Mouse (Mus musculus): ENCODE measurements around the gene Mthfd1l. TPM values are rescaled to one million over a fixed set of nuclear protein-coding genes. Genes with fewer than 3 reads are reported as not detected.
"Not testable (repeated sequence)": the region's sequence is repeated elsewhere in the genome, so short reads cannot be mapped to it uniquely, and the experiment has no call there.

Gene Mthfd1l
- polyA plus RNA-seq, 1 experiment from 2014 or later = 50.9 TPM

- Histone ChIP-seq H3K36me3 (ENCODE audit: control insufficient read depth, insufficient read depth, low read length) (peaks cover 13% of the 10 kb centered on the region; the same call in 1 of the 2 replicates), H3K4me3 (ENCODE audit: low read depth, low read length) (no peak overlapping the region), H3K27me3 (replicated peaks; ENCODE audit: control insufficient read depth, insufficient read depth, low read length) (no peaks in the 10 kb centered on the region), H3K4me1 (replicated peaks; ENCODE audit: control insufficient read depth, insufficient read depth, low read length) (no peaks in the 10 kb centered on the region), H3K9me3 (ENCODE audit: control insufficient read depth, low read length) (no peaks in the 10 kb centered on the region), H3K9ac (ENCODE audit: low read depth, low read length) (no peak overlapping the region), H3K4me2 (no peak overlapping the region), H3K27ac (ENCODE audit: low read depth, low read length) (no peak overlapping the region)
- DNase-seq (ENCODE audit: low spot score) (no peak), ATAC-seq (replicated peaks; ENCODE audit: low FRiP score) (no peak)
- WGBS = 85% methylated on average over 11 of the region's 11 CpGs
Observed at GRCm38 (mm10) chr10:4061071-4061987, 88.4 kb downstream of the Mthfd1l start.

GRCm38 (mm10) chr10:4063537-4063936, 90.6 kb downstream of the Mthfd1l start:
- no peak overlapping the region for H3K4me3 ChIP-seq (ENCODE audit: low read depth, low read length)
- no peak for ATAC-seq (replicated peaks; ENCODE audit: low FRiP score)
- H3K27me3 ChIP-seq (replicated peaks; ENCODE audit: control insufficient read depth, insufficient read depth, low read length) = no peaks in the 10 kb centered on the region
- H3K4me1 ChIP-seq (replicated peaks; ENCODE audit: control insufficient read depth, insufficient read depth, low read length) = no peaks in the 10 kb centered on the region
- WGBS = 94% methylated on average over 4 of the region's 4 CpGs
- H3K9me3 ChIP-seq (ENCODE audit: control insufficient read depth, low read length) = no peaks in the 10 kb centered on the region
- H3K36me3 ChIP-seq (ENCODE audit: control insufficient read depth, insufficient read depth, low read length) = peaks cover 10% of the 10 kb centered on the region; the same call in 1 of the 2 replicates
- DNase-seq (ENCODE audit: low spot score) = no peak
- H3K27ac ChIP-seq (ENCODE audit: low read depth, low read length) = no peak overlapping the region
- H3K9ac ChIP-seq (ENCODE audit: low read depth, low read length) = no peak overlapping the region
- H3K4me2 ChIP-seq = no peak overlapping the region

- 83% methylated on average over 15 of the region's 15 CpGs for WGBS
- ATAC-seq (replicated peaks; ENCODE audit: low FRiP score) = no peak
- no peak overlapping the region for H3K4me3 ChIP-seq (ENCODE audit: low read depth, low read length)
- no peaks in the 10 kb centered on the region for H3K27me3 ChIP-seq (replicated peaks; ENCODE audit: control insufficient read depth, insufficient read depth, low read length)
- peaks cover 10% of the 10 kb centered on the region; the same call in 1 of the 2 replicates for H3K36me3 ChIP-seq (ENCODE audit: control insufficient read depth, insufficient read depth, low read length)
- no peak overlapping the region for H3K4me2 ChIP-seq
- H3K9me3 ChIP-seq (ENCODE audit: control insufficient read depth, low read length) = no peaks in the 10 kb centered on the region
- no peaks in the 10 kb centered on the region for H3K4me1 ChIP-seq (replicated peaks; ENCODE audit: control insufficient read depth, insufficient read depth, low read length)
- H3K27ac ChIP-seq (ENCODE audit: low read depth, low read length) = no peak overlapping the region
- DNase-seq (ENCODE audit: low spot score) = no peak
- H3K9ac ChIP-seq (ENCODE audit: low read depth, low read length) = no peak overlapping the region
Observed at GRCm38 (mm10) chr10:4065295-4066084, 92.6 kb downstream of the Mthfd1l start.

- H3K9me3 ChIP-seq (ENCODE audit: control insufficient read depth, low read length) = no peaks in the 10 kb centered on the region
- 86% methylated on average over 7 of the region's 7 CpGs for WGBS
- no peaks in the 10 kb centered on the region for H3K4me1 ChIP-seq (replicated peaks; ENCODE audit: control insufficient read depth, insufficient read depth, low read length)
- H3K36me3 ChIP-seq (ENCODE audit: control insufficient read depth, insufficient read depth, low read length) = peaks cover under 1% of the 10 kb centered on the region; the same call in 1 of the 2 replicates
- ATAC-seq (replicated peaks; ENCODE audit: low FRiP score) (no peak), DNase-seq (ENCODE audit: low spot score) (no peak)
- no peaks in the 10 kb centered on the region for H3K27me3 ChIP-seq (replicated peaks; ENCODE audit: control insufficient read depth, insufficient read depth, low read length)
- no peak overlapping the region for H3K4me2 ChIP-seq
- no peak overlapping the region; the same call in 1 of the 2 replicates for H3K27ac ChIP-seq (ENCODE audit: low read depth, low read length)
- H3K4me3 ChIP-seq (ENCODE audit: low read depth, low read length) = no peak overlapping the region
- no peak overlapping the region for H3K9ac ChIP-seq (ENCODE audit: low read depth, low read length)
Observed at GRCm38 (mm10) chr10:4069258-4069826, 96.4 kb downstream of the Mthfd1l start.

- H3K9me3 ChIP-seq (ENCODE audit: control insufficient read depth, low read length) = no peaks in the 10 kb centered on the region
- H3K4me1 ChIP-seq (replicated peaks; ENCODE audit: control insufficient read depth, insufficient read depth, low read length) = no peaks in the 10 kb centered on the region
- H3K27ac ChIP-seq (ENCODE audit: low read depth, low read length) = no peak overlapping the region
- WGBS = 91% methylated on average over 7 of the region's 7 CpGs
- H3K4me3 ChIP-seq (ENCODE audit: low read depth, low read length) = no peak overlapping the region
- H3K4me2 ChIP-seq = no peak overlapping the region
- ATAC-seq (replicated peaks; ENCODE audit: low FRiP score) (no peak), DNase-seq (ENCODE audit: low spot score) (no peak)
- H3K27me3 ChIP-seq (replicated peaks; ENCODE audit: control insufficient read depth, insufficient read depth, low read length) = no peaks in the 10 kb centered on the region
- no peaks in the 10 kb centered on the region; the same call in 1 of the 2 replicates for H3K36me3 ChIP-seq (ENCODE audit: control insufficient read depth, insufficient read depth, low read length)
- no peak overlapping the region for H3K9ac ChIP-seq (ENCODE audit: low read depth, low read length)
Observed at GRCm38 (mm10) chr10:4070061-4070460, 97.1 kb downstream of the Mthfd1l start.

GRCm38 (mm10) chr10:4071069-4071844, 98.3 kb downstream of the Mthfd1l start:
- Histone ChIP-seq H3K36me3 (ENCODE audit: control insufficient read depth, insufficient read depth, low read length) (no peaks in the 10 kb centered on the region; the same call in 1 of the 2 replicates), H3K4me2 (no peak overlapping the region), H3K4me3 (ENCODE audit: low read depth, low read length) (no peak overlapping the region), H3K27me3 (replicated peaks; ENCODE audit: control insufficient read depth, insufficient read depth, low read length) (no peaks in the 10 kb centered on the region), H3K9ac (ENCODE audit: low read depth, low read length) (no peak overlapping the region), H3K4me1 (replicated peaks; ENCODE audit: control insufficient read depth, insufficient read depth, low read length) (no peaks in the 10 kb centered on the region), H3K27ac (ENCODE audit: low read depth, low read length) (no peak overlapping the region), H3K9me3 (ENCODE audit: control insufficient read depth, low read length) (no peaks in the 10 kb centered on the region)
- WGBS = 89% methylated on average over 8 of the region's 8 CpGs
- no peak for DNase-seq (ENCODE audit: low spot score)
- ATAC-seq (replicated peaks; ENCODE audit: low FRiP score) = no peak

DNA sequence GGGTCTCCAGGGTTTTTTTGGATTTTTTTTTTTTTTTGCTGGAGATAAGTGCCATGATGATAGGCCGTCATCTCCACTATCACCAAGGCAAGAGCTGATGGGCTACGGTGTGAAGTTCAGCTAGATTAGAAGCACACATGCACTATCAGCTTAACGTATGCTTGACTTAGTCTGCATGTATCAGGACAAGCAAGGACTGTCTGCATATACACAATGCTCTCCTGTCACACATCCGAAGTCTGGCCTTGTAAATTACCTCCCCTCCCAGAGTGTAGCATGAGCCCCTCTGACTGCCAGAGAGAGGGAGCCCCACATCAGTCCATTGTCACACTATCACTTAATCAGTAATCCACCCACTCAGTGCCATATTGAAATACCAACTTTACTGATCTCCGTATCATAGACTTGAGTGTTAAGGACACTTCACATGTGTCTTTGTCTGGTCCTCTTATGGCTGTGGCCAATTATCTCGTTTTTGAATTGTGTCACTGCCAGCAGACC, 99.0 kb downstream of the Mthfd1l start:
- DNase-seq (ENCODE audit: low spot score) (no peak), ATAC-seq (replicated peaks; ENCODE audit: low FRiP score) (no peak)
- Histone ChIP-seq H3K4me3 (ENCODE audit: low read depth, low read length) (no peak overlapping the region), H3K4me2 (no peak overlapping the region), H3K27me3 (replicated peaks; ENCODE audit: control insufficient read depth, insufficient read depth, low read length) (no peaks in the 10 kb centered on the region), H3K4me1 (replicated peaks; ENCODE audit: control insufficient read depth, insufficient read depth, low read length) (no peaks in the 10 kb centered on the region), H3K9ac (ENCODE audit: low read depth, low read length) (no peak overlapping the region), H3K36me3 (ENCODE audit: control insufficient read depth, insufficient read depth, low read length) (no peaks in the 10 kb centered on the region; the same call in 1 of the 2 replicates), H3K9me3 (ENCODE audit: control insufficient read depth, low read length) (no peaks in the 10 kb centered on the region), H3K27ac (ENCODE audit: low read depth, low read length) (no peak overlapping the region)
- 86% methylated on average over 6 of the region's 6 CpGs for WGBS

GRCm38 (mm10) chr10:4072491-4072890, 99.6 kb downstream of the Mthfd1l start:
- H3K27ac ChIP-seq (ENCODE audit: low read depth, low read length); DNase-seq (ENCODE audit: low spot score); H3K9ac ChIP-seq (ENCODE audit: low read depth, low read length); H3K4me1 ChIP-seq (replicated peaks; ENCODE audit: control insufficient read depth, insufficient read depth, low read length); H3K4me3 ChIP-seq (ENCODE audit: low read depth, low read length); H3K27me3 ChIP-seq (replicated peaks; ENCODE audit: control insufficient read depth, insufficient read depth, low read length); H3K4me2 ChIP-seq; H3K9me3 ChIP-seq (ENCODE audit: control insufficient read depth, low read length); ATAC-seq (replicated peaks; ENCODE audit: low FRiP score); H3K36me3 ChIP-seq (ENCODE audit: control insufficient read depth, insufficient read depth, low read length): not testable (repeated sequence)
- 84% methylated on average over 4 of the region's 4 CpGs for WGBS

Data from liver, embryonic 11.5 days (tissue).